In genomic region chr17:26861383-26861782, GRCm38 (mm10) we compare ENCODE assay signal across 13 mouse cellular contexts. TPM values are rescaled to one million over a fixed set of nuclear protein-coding genes. Genes with fewer than 3 reads are reported as not detected.
DNase-seq lines count a peak whose midpoint lies in the region; ATAC-seq lines count a peak whose summit lies in the region.
"Had no signal": no experiment of that assay in that cellular context is flagged by ENCODE, and none has a peak within 500 bp of the region (broad histone marks: within the 10 kb centered on the region; RNA-seq: fewer than 3 reads in every experiment).

No protein-coding gene starts in this region.

- H3K27ac ChIP-seq in embryonic facial prominence, embryonic 14.5 days (replicated peaks; ENCODE audit: low read depth, low read length), result no peak overlapping the region
- no peak overlapping the region for H3K27ac ChIP-seq in embryonic facial prominence, embryonic 10.5 days (replicated peaks)
- peak overlapping the region; percentile 74; the same call in 1 of the 2 replicates for H3K27ac ChIP-seq in heart, embryonic 10.5 days
- H3K27ac ChIP-seq in lung, embryonic 15.5 days, result peak overlapping the region; percentile 64
- H3K27ac ChIP-seq in hindbrain, embryonic 13.5 days, result no peak overlapping the region
- no peak overlapping the region for H3K27ac ChIP-seq in midbrain, embryonic 10.5 days (replicated peaks)
- H3K27ac ChIP-seq: embryonic facial prominence, embryonic 12.5 days had no signal

- DNase-seq in embryonic facial prominence, embryonic 14.5 days (ENCODE audit: low spot score), result peak; percentile 62
- no peak for DNase-seq in embryonic facial prominence, embryonic 10.5 days (ENCODE audit: low spot score)
- peak; percentile 96 for DNase-seq in NIH3T3 (ENCODE audit: low read depth)
- DNase-seq in heart, embryonic 10.5 days (ENCODE audit: low spot score), result peak; percentile 79
- DNase-seq in midbrain, embryonic 10.5 days (ENCODE audit: low spot score), result no peak
- no peak for DNase-seq in thymus, adult 18-20 months
- DNase-seq: forebrain, postnatal 0 days; left cerebral cortex, postnatal 4 days had no signal

- ATAC-seq in embryonic facial prominence, embryonic 14.5 days (ENCODE audit: low read depth), result peak; percentile 44; the same call in 1 of the 2 replicates
- ATAC-seq in lung, embryonic 15.5 days (ENCODE audit: borderline replicate concordance, extremely low read depth, low FRiP score, low TSS enrichment), result peak; percentile 89
- no peak for ATAC-seq in hindbrain, embryonic 13.5 days (ENCODE audit: low FRiP score)
- ATAC-seq: forebrain, postnatal 0 days; intestine, postnatal 0 days had no signal

- no peak overlapping the region for H3K4me3 ChIP-seq in embryonic facial prominence, embryonic 14.5 days (ENCODE audit: low read depth, low read length)
- H3K4me3 ChIP-seq in embryonic facial prominence, embryonic 10.5 days, result no peak overlapping the region
- no peak overlapping the region for H3K4me3 ChIP-seq in heart, embryonic 10.5 days
- H3K4me3 ChIP-seq in lung, embryonic 15.5 days, result no peak overlapping the region
- no peak overlapping the region for H3K4me3 ChIP-seq in hindbrain, embryonic 13.5 days
- H3K4me3 ChIP-seq in midbrain, embryonic 10.5 days, result no peak overlapping the region
- H3K4me3 ChIP-seq: embryonic facial prominence, embryonic 12.5 days; megakaryocyte, embryonic 14.5 days had no signal

- peaks cover 42% of the 10 kb centered on the region for H3K27me3 ChIP-seq in embryonic facial prominence, embryonic 14.5 days (replicated peaks; ENCODE audit: control insufficient read depth, insufficient read depth, low read length)
- peaks cover 62% of the 10 kb centered on the region for H3K27me3 ChIP-seq in embryonic facial prominence, embryonic 10.5 days (replicated peaks; ENCODE audit: low read depth, poor library complexity, severe bottlenecking)
- peaks cover 18% of the 10 kb centered on the region for H3K27me3 ChIP-seq in heart, embryonic 10.5 days (ENCODE audit: insufficient read depth, poor library complexity, severe bottlenecking)
- peaks cover 38% of the 10 kb centered on the region for H3K27me3 ChIP-seq in lung, embryonic 15.5 days
- H3K27me3 ChIP-seq in hindbrain, embryonic 13.5 days, result peaks cover 72% of the 10 kb centered on the region
- peaks cover 58% of the 10 kb centered on the region for H3K27me3 ChIP-seq in midbrain, embryonic 10.5 days (ENCODE audit: low read depth, poor library complexity, severe bottlenecking)

- H3K36me3 ChIP-seq in embryonic facial prominence, embryonic 14.5 days (ENCODE audit: control insufficient read depth, insufficient read depth, low read length), result no peaks in the 10 kb centered on the region
- no peaks in the 10 kb centered on the region for H3K36me3 ChIP-seq in embryonic facial prominence, embryonic 10.5 days (replicated peaks)
- peaks cover 10% of the 10 kb centered on the region; the same call in 1 of the 2 replicates for H3K36me3 ChIP-seq in heart, embryonic 10.5 days
- no peaks in the 10 kb centered on the region for H3K36me3 ChIP-seq in lung, embryonic 15.5 days
- H3K36me3 ChIP-seq in hindbrain, embryonic 13.5 days, result no peaks in the 10 kb centered on the region
- no peaks in the 10 kb centered on the region for H3K36me3 ChIP-seq in midbrain, embryonic 10.5 days
- H3K36me3 ChIP-seq: embryonic facial prominence, embryonic 12.5 days had no signal

- no peak overlapping the region for H3K9ac ChIP-seq in embryonic facial prominence, embryonic 14.5 days (ENCODE audit: low read depth, low read length)
- no peak overlapping the region for H3K9ac ChIP-seq in lung, embryonic 15.5 days
- no peak overlapping the region for H3K9ac ChIP-seq in hindbrain, embryonic 13.5 days
- H3K9ac ChIP-seq: embryonic facial prominence, embryonic 12.5 days; forebrain, postnatal 0 days had no signal

- no peaks in the 10 kb centered on the region for H3K9me3 ChIP-seq in embryonic facial prominence, embryonic 14.5 days (ENCODE audit: control insufficient read depth, low read length)
- peaks cover 3% of the 10 kb centered on the region; the same call in 1 of the 2 replicates for H3K9me3 ChIP-seq in embryonic facial prominence, embryonic 10.5 days
- peaks cover 7% of the 10 kb centered on the region; the same call in 1 of the 2 replicates for H3K9me3 ChIP-seq in heart, embryonic 10.5 days
- no peaks in the 10 kb centered on the region for H3K9me3 ChIP-seq in lung, embryonic 15.5 days
- H3K9me3 ChIP-seq in hindbrain, embryonic 13.5 days, result peaks cover 4% of the 10 kb centered on the region; the same call in 1 of the 2 replicates
- no peaks in the 10 kb centered on the region; the same call in 1 of the 2 replicates for H3K9me3 ChIP-seq in midbrain, embryonic 10.5 days (replicated peaks)

- no peak overlapping the region for H3K4me2 ChIP-seq in embryonic facial prominence, embryonic 14.5 days (ENCODE audit: low read depth, low read length)
- no peak overlapping the region for H3K4me2 ChIP-seq in lung, embryonic 15.5 days
- H3K4me2 ChIP-seq in hindbrain, embryonic 13.5 days, result no peak overlapping the region
- H3K4me2 ChIP-seq: embryonic facial prominence, embryonic 12.5 days had no signal

- no peaks in the 10 kb centered on the region for H3K4me1 ChIP-seq in embryonic facial prominence, embryonic 14.5 days (ENCODE audit: control insufficient read depth, insufficient read depth, low read length)
- H3K4me1 ChIP-seq in embryonic facial prominence, embryonic 10.5 days, result peaks cover 3% of the 10 kb centered on the region; the same call in 1 of the 2 replicates
- peaks cover 62% of the 10 kb centered on the region for H3K4me1 ChIP-seq in heart, embryonic 10.5 days
- peaks cover 22% of the 10 kb centered on the region for H3K4me1 ChIP-seq in lung, embryonic 15.5 days
- H3K4me1 ChIP-seq in hindbrain, embryonic 13.5 days (replicated peaks), result no peaks in the 10 kb centered on the region
- H3K4me1 ChIP-seq in midbrain, embryonic 10.5 days, result no peaks in the 10 kb centered on the region
- H3K4me1 ChIP-seq: embryonic facial prominence, embryonic 12.5 days had no signal

- WGBS in embryonic facial prominence, embryonic 14.5 days, result 27% methylated on average over 6 of the region's 6 CpGs
- 35% methylated on average over 6 of the region's 6 CpGs for WGBS in embryonic facial prominence, embryonic 10.5 days
- 13% methylated on average over 6 of the region's 6 CpGs for WGBS in heart, embryonic 10.5 days
- 5% methylated on average over 6 of the region's 6 CpGs for WGBS in lung, embryonic 15.5 days
- WGBS in hindbrain, embryonic 13.5 days, result 19% methylated on average over 6 of the region's 6 CpGs
- 37% methylated on average over 6 of the region's 6 CpGs for WGBS in midbrain, embryonic 10.5 days

RNA-seq across cellular contexts. Expression of gene Nkx2-5, which starts 16.6 kb away (rescaled TPM):
- 7.4 and 7.9 TPM in 2 replicates for polyA plus RNA-seq in embryonic facial prominence, embryonic 14.5 days (2014; fragmentation: Nextera tagmentation; extraction: Ambion mirVana)
- 0.48 and 0.75 TPM in 2 replicates for polyA plus RNA-seq in embryonic facial prominence, embryonic 10.5 days (2016; fragmentation: Nextera tagmentation; extraction: Ambion mirVana)
- 146 and 189 TPM in 2 replicates for polyA plus RNA-seq in heart, embryonic 10.5 days (2016; fragmentation: Nextera tagmentation; extraction: Ambion mirVana)
- 2.4 and 4.6 TPM in 2 replicates for polyA plus RNA-seq in lung, embryonic 15.5 days (2015; fragmentation: Nextera tagmentation; extraction: Ambion mirVana)
- polyA plus RNA-seq in hindbrain, embryonic 13.5 days (2015; fragmentation: Nextera tagmentation; extraction: Ambion mirVana), result 0.39 and 0.67 TPM in 2 replicates
- polyA plus RNA-seq in midbrain, embryonic 10.5 days (2016; fragmentation: Nextera tagmentation; extraction: Ambion mirVana), result not detected in 2 replicates
- polyA plus RNA-seq: forebrain, postnatal 0 days had no signal

RNA-seq across cellular contexts. Expression of gene Kifc5b, which starts 55.5 kb away (rescaled TPM):
- polyA plus RNA-seq in embryonic facial prominence, embryonic 14.5 days (2014; fragmentation: Nextera tagmentation; extraction: Ambion mirVana), result 3.0 and 4.7 TPM in 2 replicates
- polyA plus RNA-seq in embryonic facial prominence, embryonic 10.5 days (2016; fragmentation: Nextera tagmentation; extraction: Ambion mirVana), result 11.6 and 12.1 TPM in 2 replicates
- 6.7 and 8.3 TPM in 2 replicates for polyA plus RNA-seq in heart, embryonic 10.5 days (2016; fragmentation: Nextera tagmentation; extraction: Ambion mirVana)
- 8.0 and 9.8 TPM in 2 replicates for polyA plus RNA-seq in lung, embryonic 15.5 days (2015; fragmentation: Nextera tagmentation; extraction: Ambion mirVana)
- 3.6 and 4.5 TPM in 2 replicates for polyA plus RNA-seq in hindbrain, embryonic 13.5 days (2015; fragmentation: Nextera tagmentation; extraction: Ambion mirVana)
- 10.6 and 12.1 TPM in 2 replicates for polyA plus RNA-seq in midbrain, embryonic 10.5 days (2016; fragmentation: Nextera tagmentation; extraction: Ambion mirVana)

Comparison
In these comparisons a context has a peak if more than half of its experiments do, and no peak if none do; other contexts are left out.
1. DNase-seq: peak in embryonic facial prominence, embryonic 14.5 days (single experiment), NIH3T3 (single experiment) and heart, embryonic 10.5 days (single experiment); none in embryonic facial prominence, embryonic 10.5 days (single experiment), midbrain, embryonic 10.5 days (single experiment) and thymus, adult 18-20 months (0 of 2).
2. H3K27ac ChIP-seq: peak in heart, embryonic 10.5 days (single experiment) and lung, embryonic 15.5 days (single experiment); none in embryonic facial prominence, embryonic 14.5 days (single experiment), embryonic facial prominence, embryonic 10.5 days (single experiment), hindbrain, embryonic 13.5 days (single experiment) and midbrain, embryonic 10.5 days (single experiment).
3. RNA of gene Nkx2-5, which starts 16.6 kb away (polyA plus RNA-seq): 146 to 189 TPM in heart, embryonic 10.5 days; 7.4 to 7.9 TPM in embryonic facial prominence, embryonic 14.5 days, 2.4 to 4.6 TPM in lung, embryonic 15.5 days, 0.48 to 0.75 TPM in embryonic facial prominence, embryonic 10.5 days, 0.39 to 0.67 TPM in hindbrain, embryonic 13.5 days and not detected in midbrain, embryonic 10.5 days; every median in the first group is over 10 times any median in the second.